Mouse (Mus musculus) embryonic stem cell, embryonic (primary cell): ENCODE results near the gene Spam1.

Experiments
- CTCF ChIA-PET, 4 experiments: fragments of 300-600 bp in 2 of 4; fragments of 350-600 bp in 2 of 4; sonication (Branson Sonifier 250); formaldehyde crosslinking; loops; one replicate each; lab custom pipeline; 2022; ENCODE audit warnings: inconsistent platforms in 2 of 4; lab: Charles Lee
- POLR2A ChIA-PET, 4 experiments: fragments of 300-600 bp in 2 of 4; fragments of 350-600 bp in 2 of 4; sonication (Branson Sonifier 250); formaldehyde crosslinking; loops; one replicate each; lab custom pipeline; 2022; ENCODE audit warnings: antibody characterized with exemption in 4 of 4, inconsistent platforms in 1 of 4; lab: Charles Lee

The Spam1 gene

GRCm38 (mm10) chr6:24790888-24791287 lies at the start of gene Spam1:
Gene Spam1, plus strand, starts transcription at chr6:24791188.
- POLR2A ChIA-PET = no interaction called here
- CTCF ChIA-PET = no interaction called here

DNA sequence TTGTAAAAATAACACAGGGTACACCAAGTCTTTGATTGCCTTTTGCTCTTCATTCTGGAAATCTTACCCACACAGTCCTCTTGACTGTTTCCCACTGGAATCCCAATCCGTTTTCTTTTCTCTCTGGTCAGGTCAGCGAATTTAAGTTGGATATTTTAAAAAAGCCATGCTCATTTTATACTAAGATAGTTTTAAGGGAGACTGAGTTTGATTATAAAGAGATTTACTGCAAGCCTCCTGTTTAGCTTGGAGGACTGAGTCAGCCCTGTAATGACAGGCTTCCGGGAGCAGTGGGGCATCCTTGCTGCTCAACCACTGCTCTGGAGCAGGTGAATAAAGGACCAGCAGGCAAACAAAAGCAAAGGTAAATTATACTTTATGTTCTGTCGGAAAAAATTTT lies 43.0 kb upstream of the Spam1 start, which contains the start of gene Hyal4:
TSS of gene Hyal4 (plus strand) at position 301 of the 400 bp plus-strand sequence.
- CTCF ChIA-PET = no interaction called here

GRCm38 (mm10) chr6:24759281-24759680 lies 31.7 kb upstream of the Spam1 start:
- ChIA-PET CTCF (no interaction called here), POLR2A (no interaction called here)

More for the DNA sequence above, 43.0 kb upstream of the Spam1 start, which contains the start of gene Hyal4:
- POLR2A ChIA-PET = no interaction called here

GRCm38 (mm10) chr6:24766261-24766660 lies 24.7 kb upstream of the Spam1 start:
- ChIA-PET CTCF (no interaction called here), POLR2A (no interaction called here)

DNA sequence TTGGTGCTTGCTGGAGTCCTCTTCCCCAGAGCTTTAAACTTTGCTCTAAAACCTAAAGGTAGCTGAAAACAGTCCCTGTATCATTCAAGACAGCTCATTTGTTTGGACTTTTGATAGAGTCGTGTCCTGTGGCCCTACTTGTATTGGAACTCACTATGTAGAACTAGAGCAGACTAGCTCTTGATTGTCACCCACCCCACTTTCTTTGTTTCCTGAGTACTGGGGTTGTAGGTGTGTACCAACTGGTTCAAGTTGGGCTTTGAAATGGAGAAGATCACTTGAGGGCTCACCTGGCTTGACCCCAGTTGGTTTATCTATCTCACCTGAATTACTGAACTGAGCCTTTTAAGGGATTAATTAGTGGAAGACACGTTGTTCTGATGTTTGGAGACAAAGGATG lies 11.8 kb upstream of the Spam1 start:
- CTCF ChIA-PET = no interaction called here
- POLR2A ChIA-PET = interaction anchor here in 1 of 4 experiments (0.8 kb wide), 1 partner anchor 121 kb away, joined by 3 read pairs; no protein-coding TSS in a partner anchor

DNA sequence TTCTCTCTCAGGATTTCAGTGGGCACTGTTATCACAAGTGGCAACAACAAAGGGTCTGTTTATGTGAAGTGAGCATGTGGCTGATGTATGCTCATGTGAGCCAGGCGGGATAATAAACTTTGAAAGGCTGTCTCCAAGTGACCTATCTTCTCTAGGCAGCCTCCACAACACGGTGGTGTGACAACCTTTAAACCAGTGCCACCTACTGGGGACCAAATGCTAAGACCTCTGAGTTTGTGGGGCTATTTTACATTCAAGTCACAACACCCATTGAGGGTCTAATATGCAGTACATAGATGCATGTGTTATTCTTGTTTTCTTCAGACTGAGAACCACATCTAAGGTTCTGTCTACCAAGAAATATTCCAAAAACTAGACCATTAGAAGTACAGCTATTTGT lies 31.1 kb downstream of the Spam1 start:
- POLR2A ChIA-PET = no interaction called here
- CTCF ChIA-PET = no interaction called here
